Mouse (Mus musculus) 3134 (cell line): ENCODE measurements around the gene Abcc1.

ENCODE experiments used
- DNase-seq: peaks from one replicate; pipeline ENCODE4 v3.0.0-alpha.2; 2011; ENCODE audit warnings: low spot score; ENCODE audit not compliant: insufficient read length; ENCODE audit errors: extremely low read depth

Gene Abcc1

GRCm38 (mm10) chr16:14375942-14376341 lies 14.6 kb downstream of the Abcc1 start:
- DNase-seq, result no peak

GRCm38 (mm10) chr16:14376352-14376751 lies 15.0 kb downstream of the Abcc1 start:
- DNase-seq, result no peak

DNA sequence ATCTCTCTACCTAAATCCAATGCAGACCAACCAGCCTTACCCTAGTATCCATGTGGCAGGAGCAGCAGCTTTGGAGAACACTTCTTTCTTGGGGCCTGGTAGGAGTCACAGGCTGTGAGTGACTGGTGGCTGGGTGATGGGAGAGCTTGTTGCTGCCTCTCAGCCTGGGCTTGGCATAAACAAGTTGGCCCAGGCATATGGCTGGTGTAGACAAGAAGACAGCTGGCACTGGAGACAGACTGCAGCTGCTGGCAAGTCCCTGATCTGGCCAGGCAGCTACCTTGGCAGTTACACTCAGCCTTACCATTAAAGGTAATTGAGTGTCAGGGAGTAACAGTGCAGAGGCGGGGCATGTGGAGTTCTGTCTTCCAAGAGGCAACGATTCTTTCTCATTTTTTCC lies 16.0 kb downstream of the Abcc1 start:
- DNase-seq, result peak; percentile 32

DNA sequence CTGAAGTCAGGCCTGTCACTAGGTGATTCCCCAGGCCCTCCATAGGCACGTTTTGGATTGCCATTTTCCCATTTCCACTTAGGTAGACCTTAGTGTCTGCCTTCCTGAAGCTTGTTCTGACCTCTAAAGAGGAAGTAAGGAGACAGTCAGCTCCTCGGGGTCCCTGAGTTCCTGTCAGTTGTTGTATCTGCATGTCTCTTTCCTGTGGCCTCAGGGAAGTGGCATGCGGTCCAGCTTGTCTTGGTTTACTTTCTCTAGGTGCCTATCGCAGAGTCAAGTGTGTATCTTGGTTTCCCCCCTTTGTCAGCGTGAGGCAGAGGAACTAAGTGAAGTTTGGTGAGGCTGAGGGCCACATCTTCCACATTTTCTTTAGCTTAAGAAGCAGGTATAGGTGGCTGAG lies 17.3 kb downstream of the Abcc1 start:
- no peak for DNase-seq

DNA sequence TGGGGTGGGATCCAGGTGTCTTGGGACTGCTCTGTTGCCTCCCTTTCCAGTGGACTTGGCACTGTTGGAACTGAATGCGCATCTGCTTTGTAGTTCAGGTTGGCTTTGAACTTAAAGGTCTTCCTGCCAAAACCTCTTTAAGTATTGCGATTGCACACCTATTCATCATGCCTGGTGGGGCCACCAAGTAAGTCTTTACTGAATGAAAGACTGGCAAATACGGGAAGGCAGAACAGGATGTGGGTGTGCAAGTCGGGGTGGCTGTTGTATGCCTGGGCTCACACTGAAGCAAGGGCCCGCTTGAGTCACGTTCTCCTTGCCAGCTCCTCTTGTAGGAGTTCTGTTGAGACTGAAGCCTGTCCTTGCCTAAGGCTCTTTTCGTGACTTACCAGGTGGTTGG lies 18.5 kb downstream of the Abcc1 start:
- peak; percentile 43 for DNase-seq

GRCm38 (mm10) chr16:14381061-14381665 lies 19.8 kb downstream of the Abcc1 start:
- peak; percentile 67 for DNase-seq

DNA sequence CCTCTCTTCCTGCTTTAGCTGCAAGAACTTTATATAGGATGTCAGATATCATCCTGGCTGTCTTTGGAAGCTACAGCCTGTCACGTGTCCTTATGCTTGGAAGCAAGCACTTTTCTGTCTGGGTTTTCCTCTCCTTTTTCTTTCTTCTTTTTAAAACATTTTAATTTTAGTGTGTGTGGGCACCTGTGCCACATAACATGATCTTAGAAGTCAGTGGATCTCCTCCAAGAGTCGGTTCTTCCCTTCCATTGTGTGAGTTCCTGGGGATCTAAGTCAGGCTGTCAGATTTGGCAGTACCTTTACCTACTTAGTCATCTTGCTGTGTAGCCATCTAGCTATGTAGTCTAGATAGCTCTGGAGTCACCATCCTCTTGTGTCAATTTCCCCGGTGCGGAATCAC lies 37.9 kb downstream of the Abcc1 start:
- no peak for DNase-seq

DNA sequence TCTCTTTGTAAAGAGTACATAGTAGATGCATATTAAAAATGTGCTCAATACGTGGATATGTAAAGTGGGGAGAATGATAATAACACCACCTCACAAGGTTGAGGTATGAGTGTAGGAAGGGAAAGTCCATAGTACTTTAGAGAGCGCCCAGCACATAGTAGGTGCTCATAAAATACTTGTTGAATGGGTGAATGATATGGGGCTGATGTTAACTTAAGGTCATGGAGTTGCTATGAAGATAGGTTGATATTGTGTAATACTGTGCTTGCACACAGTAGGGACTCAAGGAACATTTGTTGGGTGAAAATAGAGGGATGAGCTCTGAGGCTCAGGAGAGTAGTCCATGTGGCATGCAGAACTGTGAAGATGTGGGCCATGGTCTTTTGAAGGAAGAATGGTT lies 42.1 kb downstream of the Abcc1 start:
- DNase-seq, result no peak

DNA sequence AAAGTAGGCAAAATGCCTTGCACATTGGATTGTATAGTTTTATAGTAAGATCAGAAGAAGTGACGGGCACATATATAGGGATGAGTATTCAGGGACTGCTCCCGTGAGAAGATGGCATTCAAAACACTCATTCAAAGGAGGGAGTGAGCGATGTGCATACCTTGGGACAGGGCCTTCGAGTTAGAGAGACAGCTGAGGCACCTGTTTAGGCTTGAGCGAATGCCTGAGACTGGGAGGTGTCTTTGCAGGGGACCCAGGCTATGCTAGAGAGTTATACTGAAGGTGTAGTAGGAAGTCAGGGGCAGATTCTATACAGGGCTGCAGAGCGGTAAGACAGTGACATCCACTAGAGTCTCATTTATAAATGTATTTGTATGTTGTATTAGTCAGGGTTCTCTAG lies 44.3 kb downstream of the Abcc1 start:
- no peak for DNase-seq

DNA sequence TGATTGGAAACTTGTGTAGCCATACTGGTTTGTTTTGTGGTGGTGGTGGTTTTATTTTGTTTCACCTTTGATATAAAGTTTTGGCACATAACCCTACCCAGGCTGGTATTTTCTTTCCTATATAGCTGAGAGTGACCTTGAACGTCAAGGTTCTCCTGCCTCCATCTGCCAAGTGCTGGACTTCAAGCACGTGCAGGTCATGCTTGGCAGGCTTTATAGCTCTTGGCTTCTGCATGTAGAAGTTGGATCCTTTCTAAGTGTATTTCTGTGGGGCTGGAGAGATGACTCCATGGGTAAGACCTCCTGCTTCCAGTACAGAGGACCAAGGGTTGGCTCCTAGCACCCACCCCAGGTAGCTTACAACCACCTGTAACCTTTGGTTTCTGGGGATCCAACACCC lies 47.8 kb downstream of the Abcc1 start:
- DNase-seq, result no peak

DNA sequence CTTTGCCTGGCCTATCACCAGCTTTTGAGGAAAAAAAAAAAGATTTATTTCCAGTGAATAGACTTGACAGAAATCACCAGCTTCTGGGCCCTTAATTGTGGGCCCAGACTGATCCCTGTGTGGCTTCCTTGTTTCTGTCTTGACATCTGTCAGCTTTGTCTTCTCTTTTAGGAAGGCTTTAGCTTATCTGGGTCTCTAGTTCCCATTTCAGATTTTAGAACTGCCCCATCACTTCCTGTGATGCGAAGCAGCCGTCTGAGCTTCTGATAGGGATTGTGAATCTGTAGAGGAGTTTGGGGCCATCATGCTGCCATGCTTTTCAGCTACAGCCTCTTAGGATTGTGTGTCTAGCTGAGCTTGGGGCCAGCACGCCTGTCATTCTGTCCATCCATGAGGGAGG lies 48.4 kb downstream of the Abcc1 start:
- DNase-seq, result no peak

- DNase-seq, result no peak
These were observed 49.3 kb downstream of the Abcc1 start for GRCm38 (mm10) chr16:14410611-14411010.

DNA sequence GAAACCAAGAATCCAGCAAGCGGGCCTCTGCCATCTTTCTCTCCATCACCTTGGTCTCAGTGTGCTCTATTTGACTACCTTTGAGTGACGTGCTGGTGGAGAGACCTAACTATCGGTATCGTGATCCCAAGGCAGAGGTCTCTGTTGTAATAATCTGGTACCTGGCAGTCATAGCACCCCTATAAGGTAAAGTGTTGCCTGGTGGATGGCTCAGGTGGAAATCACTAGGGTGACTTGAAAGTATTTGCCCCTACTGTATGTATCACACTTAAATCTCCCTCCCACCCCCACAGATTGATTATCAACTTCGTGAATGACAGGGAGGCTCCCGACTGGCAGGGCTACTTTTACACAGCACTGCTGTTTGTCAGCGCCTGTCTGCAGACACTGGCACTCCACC lies 49.8 kb downstream of the Abcc1 start:
- no peak for DNase-seq

- DNase-seq, result no peak
These were observed 51.2 kb downstream of the Abcc1 start for GRCm38 (mm10) chr16:14412551-14412950.

GRCm38 (mm10) chr16:14415206-14415605 lies 53.8 kb downstream of the Abcc1 start:
- DNase-seq, result no peak

GRCm38 (mm10) chr16:14416957-14417618 lies 55.7 kb downstream of the Abcc1 start:
- no peak for DNase-seq

DNA sequence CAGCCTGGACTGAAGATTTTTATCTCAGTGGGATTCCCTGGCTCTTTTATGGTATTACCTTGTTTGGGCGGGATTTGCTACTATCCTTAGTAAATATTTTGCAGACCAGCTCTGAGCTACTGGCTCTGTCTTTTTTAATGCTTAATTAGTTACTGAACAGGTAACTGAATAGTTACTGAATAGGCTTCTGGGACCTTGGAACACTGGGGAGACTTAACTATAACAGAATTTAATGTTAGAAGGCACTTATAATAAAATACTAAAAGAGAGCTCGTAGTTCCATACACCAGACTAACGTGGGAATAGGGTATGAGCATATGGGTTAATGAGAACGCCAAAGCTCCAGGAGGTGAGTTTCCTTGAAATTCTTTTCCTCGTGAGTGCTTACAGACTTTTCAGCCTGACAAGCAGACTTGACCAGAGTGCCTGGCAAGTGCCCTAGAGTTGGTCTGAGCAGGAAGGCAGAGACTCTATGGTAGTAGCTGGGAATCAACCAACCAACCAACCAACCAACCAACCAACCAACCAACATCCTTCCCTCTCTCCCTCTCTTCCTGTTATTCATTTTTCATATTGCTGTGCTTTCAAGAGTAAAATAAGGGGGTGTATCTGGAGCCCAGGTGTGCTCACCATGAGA lies 59.3 kb downstream of the Abcc1 start:
- no peak for DNase-seq

GRCm38 (mm10) chr16:14422081-14422480 lies 60.7 kb downstream of the Abcc1 start:
- no peak for DNase-seq

- DNase-seq, result no peak
These were observed 68.0 kb downstream of the Abcc1 start for GRCm38 (mm10) chr16:14429371-14429770.

- no peak for DNase-seq
These were observed 71.6 kb downstream of the Abcc1 start for GRCm38 (mm10) chr16:14432996-14433395.

- DNase-seq, result no peak
These were observed 74.2 kb downstream of the Abcc1 start for GRCm38 (mm10) chr16:14435526-14435925.

DNA sequence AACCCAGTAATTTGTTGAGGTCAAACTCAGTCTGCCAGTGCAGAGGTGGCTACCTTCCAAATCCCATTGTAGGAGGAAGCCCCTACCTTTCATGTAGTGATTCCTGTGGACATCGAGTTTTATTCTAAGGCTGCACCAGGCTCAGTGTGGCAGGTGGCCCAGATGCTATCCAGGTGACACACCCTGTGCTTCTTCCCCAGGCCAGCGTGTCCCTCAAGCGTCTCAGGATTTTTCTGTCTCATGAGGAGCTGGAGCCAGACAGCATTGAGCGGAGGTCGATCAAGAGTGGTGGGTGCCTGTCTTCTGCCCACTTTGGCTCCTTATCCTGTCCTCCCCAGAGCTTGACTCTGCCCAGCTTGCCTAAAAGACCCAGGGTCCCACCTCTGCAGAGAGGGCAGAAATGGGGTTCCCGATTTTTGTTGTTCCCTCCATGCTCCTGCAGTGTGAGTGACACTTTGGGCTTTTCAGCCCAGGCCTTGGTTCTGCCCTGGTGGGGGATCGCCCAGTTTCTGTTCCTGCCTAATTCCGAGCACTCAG lies 76.2 kb downstream of the Abcc1 start:
- no peak for DNase-seq
